Mouse (Mus musculus) layer of hippocampus, adult 18-20 months (tissue): ENCODE measurements at regions not wholly inside any gene's neighbourhood (a gene's known extent, or its start where the extent isn't known, plus 50 kb on each side); places are given as distances from the start of the nearest gene placed in this dataset.

Experiments
- DNase-seq, 2 experiments: peaks; one replicate each; pipeline ENCODE4 v3.0.0; 2022; ENCODE audit warnings: low spot score in 2 of 2

DNA sequence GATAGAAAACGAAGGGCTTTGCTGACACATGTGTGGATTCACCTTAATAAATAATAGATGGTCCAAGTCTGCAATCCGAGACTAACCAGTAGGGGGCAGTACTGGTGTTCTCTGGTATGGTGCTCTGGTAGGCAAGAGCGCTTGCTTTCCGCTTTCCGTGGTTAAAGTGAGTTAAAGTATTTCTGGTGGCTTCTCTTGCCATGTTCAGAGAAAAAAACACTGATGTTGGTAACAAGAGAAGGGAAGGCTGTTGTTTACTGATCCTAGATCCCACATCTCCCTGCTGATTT is 203.9 kb downstream of the Lrig3 start:
- DNase-seq = peak in 1 of 2 experiments; percentile 54

DNA sequence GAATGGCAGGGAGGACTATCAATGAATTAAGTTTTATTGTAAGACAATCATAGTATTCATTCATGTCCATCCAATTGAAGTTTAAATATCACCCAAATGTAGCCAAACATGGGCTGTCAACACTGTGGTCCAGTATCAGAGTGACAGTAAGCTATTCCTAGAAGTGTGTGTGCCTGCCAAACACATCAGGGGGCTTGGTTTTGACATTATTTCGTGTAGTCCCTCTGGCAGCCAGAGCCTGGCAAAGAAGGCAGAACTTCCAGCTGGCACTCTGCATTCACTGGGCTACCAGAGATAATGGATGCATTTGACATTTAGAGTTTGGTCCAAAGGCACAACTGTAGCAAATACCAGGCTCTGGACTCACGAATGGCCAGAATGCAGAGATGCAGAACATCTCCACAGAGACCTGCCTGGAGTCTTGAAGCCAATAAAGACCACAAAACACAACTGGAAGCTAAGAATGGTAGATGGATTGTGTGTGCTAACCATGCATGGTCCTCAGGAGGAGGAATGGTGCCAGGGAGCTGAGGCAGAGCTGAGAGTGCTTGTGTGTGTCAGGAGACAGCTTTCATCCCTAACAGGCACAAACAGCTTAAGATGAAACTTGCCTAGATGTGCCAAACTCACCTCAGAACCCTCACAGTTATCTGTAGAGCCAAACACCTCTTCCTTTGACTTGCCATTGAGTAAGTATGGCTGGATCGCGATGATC is 210.9 kb downstream of the Lrig3 start:
- DNase-seq = no peak

DNA sequence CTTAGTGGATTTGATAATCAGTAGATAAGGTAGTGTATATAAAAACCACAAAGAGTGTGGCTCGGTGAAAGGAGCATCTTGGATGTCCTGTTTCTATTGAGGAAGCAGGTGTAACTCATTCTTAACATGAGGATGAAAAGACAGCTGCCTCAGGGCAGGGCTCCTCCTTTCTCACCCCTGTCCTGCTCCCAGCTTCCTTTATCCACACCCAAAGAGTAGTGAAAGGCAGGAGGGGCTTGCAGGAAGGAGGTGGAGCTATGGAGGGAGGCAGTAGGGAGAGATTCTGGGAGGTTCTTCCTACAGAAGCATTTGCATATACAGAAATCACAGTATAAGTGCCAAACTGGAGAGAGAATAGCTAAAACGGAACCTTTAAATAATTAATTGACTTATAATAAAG is 216.4 kb downstream of the Lrig3 start:
- no peak for DNase-seq

DNA sequence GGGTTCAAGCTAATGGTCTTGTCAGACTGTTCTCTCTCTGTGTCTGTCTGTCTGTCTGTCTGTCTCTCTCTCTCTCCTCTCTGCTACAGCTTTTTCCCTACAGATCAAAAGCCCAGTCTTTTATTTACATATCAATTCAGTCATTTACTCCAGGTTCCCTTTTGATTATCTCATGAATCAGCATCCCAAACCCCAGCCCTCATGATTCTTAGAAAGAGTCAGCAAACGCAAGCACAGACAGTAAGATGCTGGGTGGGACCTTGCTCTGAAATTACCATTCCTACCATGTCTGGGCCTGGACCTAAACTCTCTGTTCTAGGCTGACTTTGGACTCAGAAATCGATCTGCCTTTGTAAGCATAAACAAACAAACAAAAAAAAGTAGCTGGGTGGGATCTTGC is 218.0 kb downstream of the Lrig3 start:
- no peak for DNase-seq

DNA sequence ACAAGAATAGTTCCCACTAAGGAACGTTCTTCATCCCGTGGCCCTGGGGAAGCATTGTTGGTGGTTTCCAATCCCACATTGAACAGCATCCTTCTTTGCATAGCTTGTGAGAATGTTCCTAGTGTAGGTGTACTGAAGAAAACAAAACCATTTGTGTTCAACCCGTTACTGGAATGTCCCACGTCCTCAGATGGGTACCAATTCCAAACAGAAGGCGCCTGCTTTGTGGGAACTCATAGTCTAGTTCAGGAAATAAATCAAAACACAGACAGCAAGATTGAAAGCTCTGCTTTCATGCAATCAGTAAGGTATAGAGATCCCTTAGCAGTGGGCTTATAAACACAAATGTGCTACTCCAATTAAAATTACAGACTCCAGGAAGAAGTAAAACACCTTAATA is 219.4 kb downstream of the Lrig3 start:
- peak; percentile 59 to 85 for DNase-seq

DNA sequence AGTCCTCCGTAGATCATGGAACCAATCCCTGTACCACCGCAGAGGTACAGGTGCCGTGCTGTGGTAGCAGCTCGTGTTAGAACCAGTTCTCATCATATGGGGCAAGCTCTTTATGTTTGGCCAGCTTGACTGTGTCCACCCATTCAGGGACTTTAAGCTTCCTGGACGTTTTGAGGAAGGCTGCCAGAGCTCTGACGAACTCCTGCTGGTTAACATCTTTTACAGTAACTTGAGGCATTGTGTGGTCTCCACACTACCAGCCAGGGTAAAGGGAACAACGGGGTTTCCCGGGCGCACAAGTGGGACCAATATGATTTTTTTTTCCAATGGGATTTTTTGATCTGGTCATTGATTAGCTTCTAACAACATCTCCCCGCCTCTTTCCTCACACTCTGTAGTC is 220.1 kb downstream of the Lrig3 start:
- DNase-seq = no peak

DNA sequence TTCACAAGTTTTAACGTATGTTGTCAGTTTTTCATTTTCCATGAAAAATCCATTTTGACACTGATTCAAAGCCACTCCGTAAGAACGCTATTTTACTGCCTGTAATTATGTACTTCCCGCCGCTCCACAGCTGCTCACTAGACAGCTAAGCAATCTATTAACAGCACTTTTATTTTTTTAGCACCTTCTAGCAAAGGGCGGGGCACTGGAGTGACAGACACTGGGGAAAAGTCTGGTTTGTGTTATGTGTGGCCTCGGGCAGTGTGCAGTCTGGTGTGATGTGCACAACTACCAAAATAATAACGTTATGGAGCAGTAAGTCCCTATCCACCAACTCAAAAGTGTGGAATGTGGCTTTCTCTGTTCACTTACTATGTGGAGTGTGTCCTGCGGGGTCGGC is 223.0 kb downstream of the Lrig3 start:
- DNase-seq = no peak
